Mouse (Mus musculus) ovary, adult 18-20 months (tissue): Measurements from ENCODE around the gene Cyp4x1.

ENCODE experiments used
- DNase-seq: peaks from one replicate; pipeline ENCODE4 v3.0.0; 2022; ENCODE audit warnings: low spot score, mixed read lengths

Cyp4x1 gene

DNA sequence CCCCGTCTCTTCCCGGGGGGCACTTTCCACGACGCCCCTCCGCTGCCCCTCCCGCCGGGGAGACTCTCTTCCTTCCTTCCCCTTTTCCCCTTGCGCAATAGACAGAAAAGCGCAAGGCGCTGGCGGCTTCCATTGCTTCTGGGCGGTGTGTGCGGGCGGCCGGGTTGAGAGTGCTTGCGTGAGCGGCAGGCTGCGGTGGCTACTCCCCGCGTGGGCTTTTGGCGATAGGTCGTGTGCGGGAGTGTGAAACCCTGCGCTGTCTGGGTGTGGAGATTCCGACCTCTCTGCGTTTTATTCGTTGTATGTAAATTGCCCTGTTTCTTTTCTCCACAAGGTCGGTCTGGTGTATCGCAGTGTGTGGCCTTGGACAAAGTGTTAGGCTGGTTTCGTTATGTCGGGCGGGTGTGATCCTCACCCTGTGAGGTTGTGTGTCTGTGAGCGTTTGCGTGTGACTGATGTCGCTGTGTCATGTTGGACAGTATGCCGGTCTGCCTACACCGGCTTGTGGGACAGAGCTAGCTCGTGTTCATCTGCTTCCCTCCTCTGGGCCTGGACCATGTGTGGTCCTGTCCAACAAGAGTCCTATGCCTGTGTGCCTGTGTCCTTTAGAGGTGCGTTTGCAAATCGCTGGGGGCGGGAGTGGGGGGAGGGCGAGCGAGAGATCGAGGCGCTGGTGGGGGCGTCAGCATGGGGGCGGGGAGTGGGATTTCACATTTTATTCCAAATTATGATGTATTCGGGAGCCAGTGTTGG is 77.0 kb downstream of the Cyp4x1 start:
- no peak for DNase-seq

GRCm38 (mm10) chr4:115056371-115056920 is 77.6 kb downstream of the Cyp4x1 start, which contains the start of gene Tal1:
Tal1 (plus strand) TSS chr4:115056426.
- DNase-seq: no peak
